Mouse (Mus musculus) kidney, adult 11 months (tissue): ENCODE measurements around the gene Rex1bd.

ENCODE experiments used
- DNase-seq: peaks from one replicate; pipeline ENCODE4 v3.0.0; 2022

Rex1bd gene

DNA sequence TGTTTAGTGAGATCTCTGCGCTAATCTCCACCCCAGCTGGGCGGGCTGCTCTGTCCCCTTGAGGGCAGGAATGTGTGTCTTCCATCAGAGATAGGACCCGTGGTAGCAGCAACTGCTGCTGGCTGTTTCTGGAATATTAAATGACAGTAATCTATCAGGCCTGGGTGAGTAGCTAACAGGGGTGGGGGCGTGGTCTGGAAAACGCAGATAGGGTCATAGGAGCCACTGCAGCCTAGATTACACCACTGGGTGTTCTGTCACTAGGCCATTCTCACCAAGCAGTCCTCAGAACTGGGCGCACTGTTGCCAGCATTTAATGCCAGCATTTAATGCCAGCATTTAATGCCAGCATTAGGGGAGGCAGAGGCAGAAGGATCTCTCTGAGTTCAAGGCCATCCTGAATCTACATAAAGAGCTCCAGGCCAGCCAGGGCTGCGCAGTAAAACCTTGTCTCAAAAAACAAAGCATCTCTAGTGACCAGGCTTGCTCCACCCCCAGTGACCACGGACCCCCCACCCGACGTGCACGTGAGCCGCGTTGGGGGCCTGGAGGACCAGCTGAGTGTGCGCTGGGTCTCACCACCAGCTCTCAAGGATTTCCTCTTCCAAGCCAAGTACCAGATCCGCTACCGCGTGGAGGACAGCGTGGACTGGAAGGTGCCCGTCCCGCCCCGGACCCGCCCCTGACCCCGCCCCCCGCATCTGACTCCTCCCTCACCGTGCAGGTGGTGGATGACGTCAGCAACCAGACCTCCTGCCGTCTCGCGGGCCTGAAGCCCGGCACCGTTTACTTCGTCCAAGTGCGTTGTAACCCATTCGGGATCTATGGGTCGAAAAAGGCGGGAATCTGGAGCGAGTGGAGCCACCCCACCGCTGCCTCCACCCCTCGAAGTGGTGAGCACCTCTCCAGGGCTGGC lies 5.9 kb downstream of the Rex1bd start:
- no peak for DNase-seq

DNA sequence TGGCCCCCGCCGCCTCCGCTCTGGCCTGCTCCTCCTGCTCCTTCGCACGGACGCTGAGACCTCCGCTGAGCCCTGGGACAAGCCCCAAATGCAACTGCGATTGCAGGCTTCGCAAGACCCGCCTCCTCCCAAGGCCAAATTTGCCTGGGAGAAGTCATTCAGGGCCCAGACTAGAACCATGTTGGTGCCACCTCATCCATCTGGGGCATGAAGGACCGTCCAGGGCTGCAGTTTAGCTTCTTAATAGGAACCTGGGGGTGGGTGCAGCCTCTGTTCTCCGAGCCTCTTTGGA lies 10.8 kb downstream of the Rex1bd start:
- no peak for DNase-seq

DNA sequence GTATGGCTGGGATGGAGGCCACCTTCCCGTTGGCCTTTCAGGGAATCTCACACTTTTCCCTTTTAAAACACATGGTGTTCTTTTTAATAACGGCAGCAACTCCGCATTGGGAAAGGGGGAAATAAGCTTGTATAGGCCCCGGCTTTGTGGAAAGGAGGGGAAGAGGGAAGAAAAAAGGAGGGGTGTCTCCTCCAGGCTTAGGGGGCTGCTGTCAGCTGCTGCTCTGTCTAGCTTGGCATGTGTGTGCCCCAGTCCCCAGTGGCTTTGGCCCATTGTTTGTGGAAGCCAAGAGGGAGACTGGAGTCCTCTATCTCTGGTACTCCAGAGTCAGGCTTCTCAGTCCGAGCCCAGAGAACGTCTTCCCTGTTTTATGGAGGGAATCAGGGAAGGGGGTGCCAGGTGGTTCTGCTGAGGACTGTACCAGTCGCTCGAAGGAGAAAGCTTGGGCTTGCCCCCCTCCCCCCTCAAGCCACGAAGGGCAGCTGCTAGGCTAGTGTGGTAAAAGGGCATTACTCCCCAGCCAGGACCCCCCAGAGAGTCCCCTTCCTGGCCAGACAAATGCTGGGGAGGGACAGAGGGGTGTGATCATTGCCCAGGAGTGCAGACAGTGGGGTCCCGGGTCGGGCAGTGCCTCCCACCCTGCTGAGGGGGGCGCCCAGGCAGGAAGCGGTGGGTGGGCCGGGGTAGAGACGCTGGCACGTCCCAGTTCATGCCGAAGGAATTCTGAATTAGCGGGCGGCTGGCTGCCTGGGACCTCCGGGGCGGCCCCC lies 11.4 kb downstream of the Rex1bd start:
- no peak for DNase-seq

DNA sequence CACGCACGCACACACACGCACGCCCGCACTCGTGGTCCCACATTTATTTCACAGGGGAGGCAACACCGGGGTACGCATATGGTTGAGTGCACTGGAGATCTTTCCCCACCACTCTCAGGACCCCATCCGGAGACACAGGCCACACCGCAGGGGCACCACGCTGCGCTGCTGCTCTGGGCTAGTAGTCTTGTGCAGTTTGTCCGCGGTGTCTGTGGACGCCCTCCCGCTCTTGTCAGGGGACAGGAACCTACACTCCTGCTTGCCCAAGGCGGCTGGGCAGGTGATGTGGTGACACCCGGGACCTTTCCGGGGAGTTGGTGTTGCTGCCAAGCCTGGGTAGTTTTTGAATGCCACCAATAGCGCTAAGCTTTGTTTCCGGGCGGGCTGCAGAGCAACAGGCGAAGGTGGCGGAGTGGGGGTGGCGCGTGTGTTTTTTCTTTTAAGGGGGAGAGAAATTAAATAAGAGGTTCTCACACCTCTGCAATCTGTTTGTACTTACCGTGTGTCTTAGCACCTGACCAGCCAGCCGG lies 12.1 kb downstream of the Rex1bd start:
- no peak for DNase-seq

DNA sequence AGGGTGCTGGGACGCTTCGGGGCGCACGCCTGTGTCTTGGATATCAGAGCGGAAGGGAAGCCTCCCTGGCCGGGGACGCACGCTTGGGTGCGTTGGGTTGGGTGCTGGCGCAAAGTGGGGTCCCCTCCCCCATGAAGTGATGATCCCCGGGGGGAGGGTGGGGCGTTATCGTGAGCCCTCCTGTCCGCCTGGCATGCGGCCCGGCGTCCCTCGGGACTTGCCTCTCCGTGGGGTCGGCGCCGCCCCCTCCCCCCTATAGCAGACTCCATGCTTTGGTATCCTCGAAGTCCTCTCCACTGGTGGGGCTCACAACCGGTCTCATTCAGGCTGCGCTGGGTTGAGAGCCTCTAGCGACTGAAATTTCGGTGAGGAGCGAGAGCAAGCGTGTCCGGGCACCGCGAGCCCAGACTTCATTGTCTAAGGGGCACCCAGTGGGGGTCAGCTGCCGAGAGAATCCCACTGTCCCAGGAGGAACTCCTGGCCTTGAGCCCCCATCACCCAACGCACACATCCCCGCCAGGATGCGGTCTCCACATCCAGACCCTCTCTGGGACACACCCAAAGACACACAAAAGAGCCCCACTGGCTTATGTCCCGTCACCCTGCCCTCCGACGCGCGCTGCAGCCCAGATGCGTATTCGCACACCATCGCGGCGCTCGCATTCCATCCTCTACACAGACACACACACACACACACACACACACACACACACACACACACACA lies 12.7 kb downstream of the Rex1bd start:
- no peak for DNase-seq

DNA sequence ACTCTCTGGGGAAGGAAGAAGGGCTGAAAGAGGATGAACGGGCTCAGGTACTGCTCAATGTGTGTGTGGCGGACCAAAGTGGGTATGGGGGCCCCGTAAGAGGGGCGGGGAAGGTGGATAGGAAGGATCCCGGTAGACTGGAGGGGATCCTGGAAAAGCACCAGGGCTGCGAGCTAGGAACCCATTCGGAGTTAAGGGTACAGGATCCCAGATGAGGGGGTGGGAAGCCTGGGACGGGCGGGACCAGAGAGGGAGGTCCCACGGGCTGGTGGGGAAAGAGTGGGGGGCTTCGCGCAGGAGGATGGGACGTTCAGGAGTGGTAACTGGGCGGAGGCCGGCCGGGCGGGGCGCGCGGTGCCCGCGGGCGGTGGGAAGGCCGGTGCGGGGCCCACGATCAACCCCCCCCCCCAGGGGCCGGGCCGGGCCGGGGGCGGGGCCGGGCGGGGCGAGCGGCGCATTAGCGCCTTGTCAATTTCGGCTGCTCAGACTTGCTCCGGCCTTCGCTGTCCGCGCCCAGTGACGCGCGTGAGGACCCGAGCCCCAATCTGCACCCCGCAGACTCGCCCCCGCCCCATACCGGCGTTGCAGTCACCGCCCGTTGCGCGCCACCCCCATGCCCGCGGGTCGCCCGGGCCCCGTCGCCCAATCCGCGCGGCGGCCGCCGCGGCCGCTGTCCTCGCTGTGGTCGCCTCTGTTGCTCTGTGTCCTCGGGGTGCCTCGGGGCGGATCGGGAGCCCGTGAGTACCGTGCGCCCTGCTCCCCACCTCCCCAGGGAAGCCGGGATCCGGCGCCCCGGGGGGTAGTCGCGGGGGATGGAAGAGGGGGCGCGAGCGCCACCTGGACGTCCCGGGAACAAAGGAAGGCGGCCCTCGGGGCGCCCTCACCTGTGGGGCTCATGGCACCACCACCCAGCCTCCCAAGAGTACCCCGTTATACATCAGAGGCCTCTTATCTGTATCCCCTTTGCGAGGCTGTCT lies 13.6 kb downstream of the Rex1bd start, which contains the start of gene Crlf1:
Gene Crlf1, plus strand, starts transcription at position 495 of the 977 bp plus-strand sequence.
- no peak for DNase-seq

DNA sequence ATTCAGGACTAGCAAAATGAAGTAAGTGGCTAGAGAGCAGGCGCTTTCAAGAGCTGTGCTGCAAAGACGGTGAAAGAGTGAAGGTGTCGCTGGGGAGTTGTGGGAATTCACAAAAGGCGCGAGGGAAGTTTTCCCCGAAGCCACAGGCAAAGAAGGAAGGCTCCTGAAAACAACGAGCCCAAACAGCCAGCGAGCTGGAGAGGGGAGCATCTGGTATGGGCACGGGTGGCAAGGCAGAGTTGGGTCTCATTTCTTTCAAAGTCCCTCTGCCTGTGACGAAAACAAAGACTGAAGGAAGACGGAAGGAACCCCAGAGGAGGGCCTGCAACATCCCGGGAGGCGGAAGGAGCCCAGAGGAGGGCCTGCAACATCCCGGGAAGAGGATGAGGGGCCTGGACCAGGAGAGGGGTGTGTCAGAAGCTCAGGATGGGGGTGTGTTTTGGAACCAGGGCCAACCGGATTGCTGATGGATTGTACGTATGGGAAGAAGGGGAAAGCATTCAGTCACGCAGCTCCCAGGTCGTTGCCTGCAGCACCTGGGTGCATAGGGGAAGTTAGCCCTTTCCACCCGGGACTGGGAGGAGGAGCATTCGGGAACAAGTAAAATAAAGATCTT lies 15.6 kb downstream of the Rex1bd start:
- no peak for DNase-seq

DNA sequence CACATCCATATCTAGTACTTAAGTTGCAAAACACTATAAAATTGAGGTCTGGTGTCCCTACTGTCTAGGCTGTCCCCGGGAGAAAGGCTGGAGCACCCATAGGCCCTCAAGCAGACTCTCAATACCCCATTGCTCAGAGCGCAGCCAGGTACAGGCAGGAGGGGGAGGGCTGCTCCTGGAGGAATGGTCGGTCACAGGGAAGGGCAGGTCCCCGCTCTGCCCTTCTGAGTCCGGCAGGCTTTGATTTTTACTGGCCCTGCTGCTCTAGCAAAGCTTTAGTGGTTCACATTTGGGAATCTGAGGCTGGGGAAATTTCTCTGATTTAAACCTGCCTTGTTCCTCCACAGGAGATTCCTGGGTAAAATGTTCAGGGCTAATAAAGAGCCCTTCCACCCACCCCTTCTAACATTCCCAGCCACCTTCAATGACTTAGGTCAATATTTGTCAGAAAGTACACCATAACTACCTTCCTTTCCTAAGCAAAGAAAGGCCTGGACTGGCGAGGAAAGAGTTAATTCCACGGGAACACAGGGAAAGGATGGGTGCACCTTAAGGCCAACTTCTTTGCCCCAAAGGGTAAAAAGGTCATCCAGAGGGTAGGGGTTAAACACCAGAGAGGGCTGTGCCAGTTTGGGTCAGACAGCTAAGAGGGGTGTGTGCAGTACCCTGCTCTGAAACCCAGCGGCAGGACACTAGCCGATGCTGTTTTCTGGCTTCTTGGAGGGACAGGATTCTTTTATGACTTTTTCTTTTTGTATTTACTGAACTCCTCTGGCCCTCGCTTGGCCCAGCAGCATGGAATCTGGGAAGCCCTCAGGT lies 16.3 kb downstream of the Rex1bd start:
- no peak for DNase-seq

DNA sequence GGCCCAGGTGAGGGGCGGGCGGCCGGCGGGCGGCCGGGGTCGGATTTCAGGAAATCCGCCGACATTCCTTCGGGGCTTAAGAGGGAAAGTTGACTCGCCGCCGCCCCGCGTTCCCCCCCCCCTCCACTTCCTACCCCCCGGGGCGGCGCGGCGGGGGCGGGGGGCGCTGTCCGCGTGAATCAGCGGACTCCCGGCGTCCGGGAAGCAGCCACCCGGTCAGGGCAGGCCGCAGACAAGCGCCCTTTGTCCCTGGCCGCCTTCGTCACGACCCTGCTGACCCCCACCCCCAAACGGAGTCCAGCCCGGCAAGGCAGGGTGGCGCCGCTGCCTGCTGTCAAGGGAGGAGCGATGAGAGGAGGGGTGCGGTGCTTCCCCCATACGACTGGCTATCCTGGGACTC lies 17.0 kb downstream of the Rex1bd start:
- no peak for DNase-seq

DNA sequence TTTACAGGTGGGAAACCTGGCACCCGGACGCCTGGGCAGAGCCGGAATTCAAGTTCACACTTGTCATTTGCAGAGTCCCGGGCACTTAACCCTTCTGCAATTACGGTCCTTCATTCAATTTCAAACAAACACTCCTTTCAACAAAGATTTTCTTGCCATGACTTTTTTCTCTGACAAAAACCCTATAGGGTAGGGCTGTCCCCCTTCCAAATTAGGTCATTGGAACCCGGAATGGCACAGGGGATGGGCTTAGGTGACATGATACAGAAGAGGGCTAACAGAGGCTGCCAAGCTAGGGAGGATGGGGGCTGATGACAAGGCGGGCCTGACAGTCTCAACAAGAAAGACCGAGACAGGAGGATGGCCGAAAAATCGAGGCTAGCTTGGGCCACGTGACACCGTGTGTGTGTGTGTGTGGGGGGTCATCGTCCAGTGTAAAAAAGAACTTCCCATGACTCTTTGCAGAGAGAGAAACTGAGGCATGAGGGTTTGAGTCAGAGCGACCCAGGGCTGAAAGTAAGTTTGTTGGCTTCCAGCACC lies 17.6 kb downstream of the Rex1bd start:
- no peak for DNase-seq

DNA sequence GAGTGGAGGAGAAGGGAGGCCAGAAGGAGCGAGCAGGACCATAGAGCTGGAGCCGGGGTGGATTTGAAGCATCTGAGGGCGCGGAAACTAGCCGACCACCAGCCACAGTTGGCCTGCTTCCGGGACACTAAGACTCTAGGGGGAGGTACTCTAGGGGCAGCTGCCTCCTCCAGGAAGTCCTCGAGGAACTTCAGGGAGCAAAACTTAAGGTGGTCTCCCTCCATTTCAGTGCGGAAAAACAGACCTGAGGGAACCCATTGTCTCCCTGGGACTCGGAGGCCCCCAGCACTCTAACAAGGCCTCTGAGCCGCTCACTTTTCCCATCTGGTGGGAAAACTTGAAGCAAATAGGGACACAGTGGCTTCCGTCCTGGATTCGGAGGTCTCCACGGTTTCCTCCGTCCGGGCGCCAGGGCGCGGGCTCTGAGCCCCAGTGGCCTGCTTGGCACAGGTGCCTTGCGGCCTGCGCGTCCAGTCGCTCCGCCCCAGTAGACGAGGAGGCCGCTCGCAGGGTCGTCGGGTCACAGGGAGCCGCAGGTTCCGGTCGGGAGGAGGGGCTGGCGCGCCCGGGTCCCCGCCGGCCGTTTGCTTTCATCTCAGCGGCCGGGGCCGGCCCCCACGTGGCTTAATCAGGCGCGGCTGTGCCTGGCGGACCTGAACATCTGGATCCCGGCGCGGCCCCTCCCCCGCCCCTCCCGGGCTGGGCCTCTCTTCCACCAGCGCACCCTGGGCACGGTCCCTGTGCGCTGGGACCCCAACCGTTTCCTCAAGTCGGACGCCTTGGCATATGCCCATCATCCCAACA lies 18.4 kb downstream of the Rex1bd start:
- DNase-seq = no peak

DNA sequence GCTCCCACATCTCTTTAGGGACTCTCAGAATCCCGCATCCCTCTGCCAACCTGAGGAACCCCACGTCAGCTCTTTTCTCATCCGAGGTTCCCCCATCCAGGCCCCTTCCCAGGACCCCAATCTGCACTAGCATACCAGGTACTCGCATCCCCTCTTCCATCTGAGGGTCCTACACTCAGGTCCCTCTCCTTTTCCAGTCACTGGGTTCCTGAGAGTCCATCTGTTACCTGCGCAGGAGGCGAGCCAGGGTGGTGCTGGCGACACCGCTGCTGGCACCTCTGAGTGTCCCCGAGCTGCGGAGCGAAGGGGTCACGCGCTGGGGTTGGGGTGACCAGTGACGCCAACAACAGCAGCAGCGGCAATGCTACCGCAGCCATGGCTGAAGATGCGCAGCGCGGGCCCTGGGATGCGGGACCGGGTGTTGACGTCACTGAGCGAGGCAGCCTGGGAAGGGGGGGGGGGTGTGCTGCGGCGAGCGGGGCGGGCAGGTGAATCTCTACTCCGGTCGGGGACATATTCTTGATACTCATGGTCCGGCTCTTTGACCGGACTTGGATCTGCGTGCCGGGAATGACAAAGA lies 19.5 kb downstream of the Rex1bd start, which contains the start of gene Tmem59l:
Gene Tmem59l, minus strand, starts transcription at position 418 of the 580 bp plus-strand sequence.
- DNase-seq = no peak

DNA sequence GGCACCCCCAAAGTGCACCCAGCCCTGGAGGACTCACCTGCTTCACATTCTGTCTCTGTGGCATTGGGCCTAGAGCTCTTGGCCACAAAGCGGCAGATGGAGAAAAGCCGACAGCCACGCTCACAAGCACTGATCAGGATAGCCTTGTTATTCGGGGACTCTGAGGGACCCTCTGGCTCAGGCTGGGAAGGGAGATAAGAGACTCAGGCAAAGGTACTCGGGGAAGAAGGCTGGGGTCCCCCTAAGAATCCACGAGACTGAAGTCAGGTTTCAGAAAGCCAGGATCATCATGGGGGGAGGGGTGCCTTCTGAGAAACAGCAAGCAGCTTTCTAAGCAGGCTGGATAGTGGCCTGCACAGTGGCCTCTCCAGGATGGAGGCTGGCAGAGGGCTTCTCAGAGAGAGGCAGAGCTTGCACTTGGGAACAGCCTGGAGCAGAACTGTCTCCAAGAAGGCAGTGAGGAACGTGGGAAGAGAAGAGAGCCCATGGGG lies 20.3 kb downstream of the Rex1bd start:
- no peak for DNase-seq

DNA sequence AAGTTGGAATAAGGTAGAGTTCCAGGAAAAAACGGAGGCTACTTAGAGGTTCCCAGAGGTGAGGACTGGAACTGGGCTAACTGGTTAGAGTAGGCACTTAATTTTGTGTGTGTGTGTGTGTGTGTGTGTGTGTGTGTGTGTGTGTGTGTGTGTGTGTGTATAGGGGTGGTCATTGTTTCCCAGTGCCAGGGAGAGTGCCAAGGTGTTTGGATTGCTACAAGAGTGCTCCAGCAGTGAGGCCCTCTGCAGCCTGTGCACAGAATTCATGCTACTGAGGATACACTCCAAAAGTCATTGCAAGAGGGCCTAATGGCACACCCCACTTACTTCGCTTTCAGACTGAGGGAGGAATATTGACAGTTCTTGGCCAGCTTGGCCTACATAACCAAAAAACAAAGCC lies 23.6 kb downstream of the Rex1bd start:
- DNase-seq = no peak

DNA sequence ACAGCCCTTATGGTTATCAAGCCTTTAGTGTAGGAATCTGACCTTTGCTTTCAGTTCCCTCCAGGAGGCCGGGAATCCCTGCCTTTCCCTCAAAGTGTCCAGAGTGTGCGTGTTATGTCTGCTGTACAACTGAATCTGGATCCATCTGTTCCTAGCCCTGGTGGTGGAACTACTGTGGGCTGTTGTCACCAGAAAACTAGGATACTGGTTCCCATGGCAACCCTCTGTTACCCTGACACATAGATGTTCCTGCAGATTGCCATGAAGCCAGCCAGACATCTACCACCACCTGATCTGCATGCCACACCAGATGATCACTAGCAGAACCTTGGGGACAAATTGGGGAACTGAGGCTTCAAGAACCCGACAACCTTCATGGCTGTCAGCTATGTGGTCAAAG lies 24.6 kb downstream of the Rex1bd start:
- no peak for DNase-seq

DNA sequence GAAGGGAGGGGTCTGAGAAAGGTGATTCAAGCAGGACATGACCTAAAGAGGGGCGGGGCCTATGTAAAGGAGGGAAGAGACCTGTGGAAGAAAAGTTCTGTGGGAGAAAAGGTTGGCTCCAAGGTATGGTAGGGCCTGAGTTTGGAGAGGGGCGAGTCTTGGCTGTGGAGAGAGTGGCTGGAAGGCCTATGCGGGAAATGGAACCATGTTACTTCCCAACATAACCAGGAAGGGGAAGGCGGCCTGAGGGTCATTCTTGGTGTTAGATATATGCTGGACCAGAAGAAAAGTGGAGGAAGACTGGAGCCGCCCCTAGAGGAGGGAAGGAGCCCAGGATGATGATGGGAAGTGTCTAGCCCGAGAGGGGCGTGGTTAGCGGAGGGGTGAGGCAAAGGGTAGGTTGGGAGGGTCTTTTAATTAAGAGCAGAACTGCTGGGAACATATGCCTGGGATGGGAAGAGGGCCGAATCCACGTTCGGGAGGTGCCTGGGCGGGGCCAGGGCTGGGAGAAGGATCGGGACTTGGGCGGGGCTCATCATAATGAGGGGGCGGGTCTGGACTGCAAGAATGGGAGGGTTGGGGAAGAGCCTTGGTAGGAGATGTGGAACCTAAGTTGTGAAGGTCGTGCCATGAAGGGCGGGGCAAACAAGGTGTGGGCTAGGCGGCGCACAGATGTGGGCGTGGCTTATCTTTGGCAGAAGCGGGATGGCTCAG lies 29.1 kb downstream of the Rex1bd start:
- DNase-seq = peak; percentile 32

DNA sequence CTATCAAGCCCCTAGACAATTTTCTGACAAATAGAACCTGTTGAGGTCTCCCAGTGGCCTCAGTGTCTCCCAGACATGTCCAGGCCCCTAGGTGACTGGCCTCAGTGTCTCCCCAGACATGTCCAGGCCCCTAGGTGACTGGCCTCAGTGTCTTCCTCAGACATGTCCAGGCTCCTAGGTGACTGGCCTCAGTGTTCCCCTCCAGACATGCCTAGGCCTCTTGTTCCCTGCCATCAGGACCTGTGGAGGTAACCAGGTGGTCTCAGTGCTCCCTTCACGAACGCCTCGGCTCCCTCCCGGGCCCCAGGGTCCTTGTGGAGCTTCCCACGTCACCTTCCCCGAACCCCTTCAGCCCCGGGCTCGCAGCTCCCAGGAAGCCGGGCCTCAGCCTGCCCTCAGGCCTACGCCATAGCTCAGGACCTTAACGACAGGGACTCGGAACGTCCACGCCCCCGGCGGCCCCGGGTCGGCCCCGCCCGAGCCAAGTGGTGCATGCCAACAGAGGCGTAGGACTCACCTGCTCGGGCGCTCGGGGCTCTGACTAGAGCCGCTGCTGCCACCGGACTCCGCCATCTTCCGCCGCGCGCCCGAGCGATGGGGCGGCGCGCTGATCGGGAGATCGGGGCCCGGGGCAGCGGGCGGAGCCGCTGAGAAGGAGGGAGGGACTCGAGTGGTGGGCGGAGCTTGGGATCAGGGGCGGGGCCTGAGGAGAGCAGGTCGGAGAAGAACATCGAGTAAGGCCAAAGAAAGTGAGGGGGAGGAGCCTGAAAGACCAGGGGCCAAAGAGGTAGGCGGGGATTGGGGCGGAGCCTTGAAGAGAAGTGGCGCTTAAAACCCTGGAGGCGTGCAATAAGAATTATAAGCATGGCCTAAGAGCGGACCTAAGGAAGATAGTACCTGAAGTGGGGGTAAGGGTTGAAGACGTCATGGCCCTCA lies 30.0 kb downstream of the Rex1bd start, which contains the start of gene Klhl26:
Gene Klhl26, minus strand, starts transcription at position 636 of the 936 bp plus-strand sequence.
- DNase-seq = peak; percentile 96
